Mouse (Mus musculus) forebrain, embryonic 11.5 days (tissue): Measurements from ENCODE around the gene AI837181. TPM values are rescaled to one million over a fixed set of nuclear protein-coding genes. Genes with fewer than 3 reads are reported as not detected.

ENCODE experiments used
- ATAC-seq: fragments of 200-750 bp; cut with Nextera tagmentation; replicated peaks from 2 replicates; pipeline ENCODE4 v1.8.0; 2017; ENCODE audit warnings: moderate TSS enrichment; ENCODE audit not compliant: low FRiP score
- DNase-seq: peaks from one replicate; pipeline ENCODE4 v3.0.0-alpha.2; 2017; ENCODE audit warnings: low spot score
- H3K27ac ChIP-seq: fragments of 300-500 bp; sonication (generic); 2 replicates; pipeline ENCODE4 v1.5.1; 2014; ENCODE audit warnings: low read depth, low read length
- H3K27me3 ChIP-seq: fragments of 300-500 bp; sonication (generic); 2 replicates; pipeline ENCODE4 v1.6.1; 2014; ENCODE audit warnings: mild to moderate bottlenecking, low read length, mixed read lengths; ENCODE audit not compliant: control insufficient read depth, insufficient read depth
- H3K36me3 ChIP-seq: fragments of 300-500 bp; sonication (generic); 2 replicates; pipeline ENCODE4 v1.6.1; 2014; ENCODE audit warnings: mild to moderate bottlenecking, low read length, moderate library complexity, mixed read lengths; ENCODE audit not compliant: control insufficient read depth, insufficient read depth
- H3K4me1 ChIP-seq: fragments of 300-500 bp; sonication (generic); replicated peaks from 2 replicates; pipeline ENCODE4 v1.6.1; 2014; ENCODE audit warnings: low read length, mixed read lengths; ENCODE audit not compliant: control insufficient read depth, insufficient read depth
- H3K4me2 ChIP-seq: fragments of 300-500 bp; sonication (generic); 2 replicates; pipeline ENCODE4 v1.6.1; 2014; ENCODE audit warnings: low read depth, mild to moderate bottlenecking, low read length, moderate library complexity, mixed read lengths; ENCODE audit not compliant: severe bottlenecking
- H3K4me3 ChIP-seq: fragments of 300-500 bp; sonication (generic); 2 replicates; pipeline ENCODE4 v1.5.1; 2014; ENCODE audit warnings: low read depth, low read length
- H3K9ac ChIP-seq: fragments of 300-500 bp; sonication (generic); 2 replicates; pipeline ENCODE4 v1.6.1; 2014; ENCODE audit warnings: low read length
- H3K9me3 ChIP-seq: fragments of 300-500 bp; sonication (generic); 2 replicates; pipeline ENCODE4 v1.6.1; 2016; ENCODE audit warnings: low read length, mixed read lengths; ENCODE audit not compliant: control insufficient read depth
- WGBS: fragments of 180-500 bp; shearing (Covaris S2); extraction: QIAGEN DNeasy Blood & Tissue Kit; methylation state at CpG from one replicate; pipeline ENCODE4 v1.1.7; 2014; 5-methylcytosine and 5-hydroxymethylcytosine counted together
- polyA plus RNA-seq: library from polyadenylated mRNA; unstranded; fragments of >200 nt; fragmentation: Nextera tagmentation; extraction: Ambion mirVana; gene quantifications from 2 replicates; pipeline ENCODE4 v1.2.1, GENCODE M21; 2014

AI837181 gene
- polyA plus RNA-seq, 1 experiment from 2014 or later = 34.6 TPM

GRCm38 (mm10) chr19:5456241-5456921 is 31.4 kb downstream of the AI837181 start:
- DNase-seq (no peak), ATAC-seq (no peak; the same call in 1 of the 2 replicates)
- peak overlapping the region; percentile 79 for H3K9ac ChIP-seq
- no peaks in the 10 kb centered on the region for H3K9me3 ChIP-seq
- peak overlapping the region; percentile 99 for H3K4me2 ChIP-seq
- peaks cover 19% of the 10 kb centered on the region; the same call in 1 of the 2 replicates for H3K4me1 ChIP-seq
- peak overlapping the region; percentile 77 for H3K4me3 ChIP-seq
- H3K36me3 ChIP-seq = no peaks in the 10 kb centered on the region
- H3K27ac ChIP-seq = peak overlapping the region; percentile 74; the same call in 1 of the 2 replicates
- H3K27me3 ChIP-seq = peaks cover 6% of the 10 kb centered on the region; the same call in 1 of the 2 replicates
- WGBS = 4% methylated on average over 26 of the region's 26 CpGs

GRCm38 (mm10) chr19:5456922-5457745 is 32.2 kb downstream of the AI837181 start:
- Histone ChIP-seq H3K27me3 (peaks cover 6% of the 10 kb centered on the region; the same call in 1 of the 2 replicates), H3K36me3 (no peaks in the 10 kb centered on the region), H3K4me1 (peaks cover 21% of the 10 kb centered on the region; the same call in 1 of the 2 replicates), H3K27ac (peak overlapping the region; percentile 74), H3K9ac (peak overlapping the region; percentile 79), H3K4me3 (peak overlapping the region; percentile 77), H3K4me2 (peak overlapping the region; percentile 99), H3K9me3 (no peaks in the 10 kb centered on the region)
- DNase-seq (peak; percentile 96), ATAC-seq (peak; percentile 93)
- under 1% methylated on average over 70 of the region's 70 CpGs for WGBS

GRCm38 (mm10) chr19:5457746-5458442 is 33.0 kb downstream of the AI837181 start, which contains the start of gene Ccdc85b:
Gene Ccdc85b, minus strand, starts transcription at chr19:5457894.
- ATAC-seq (peak; percentile 11; the same call in 1 of the 2 replicates), DNase-seq (no peak)
- Histone ChIP-seq H3K36me3 (no peaks in the 10 kb centered on the region), H3K27me3 (peaks cover 6% of the 10 kb centered on the region; the same call in 1 of the 2 replicates), H3K4me2 (peak within 1 kb of the TSS; percentile 99), H3K4me3 (peak within 1 kb of the TSS; percentile 77), H3K27ac (peak within 1 kb of the TSS; percentile 74), H3K9me3 (no peaks in the 10 kb centered on the region), H3K9ac (peak within 1 kb of the TSS; percentile 79), H3K4me1 (peaks cover 21% of the 10 kb centered on the region; the same call in 1 of the 2 replicates)
- WGBS = 18% methylated on average over 14 of the region's 14 CpGs

- Histone ChIP-seq H3K36me3 (no peaks in the 10 kb centered on the region), H3K4me3 (no peak overlapping the region), H3K4me1 (peaks cover 23% of the 10 kb centered on the region; the same call in 1 of the 2 replicates), H3K9ac (no peak overlapping the region), H3K4me2 (no peak overlapping the region), H3K9me3 (no peaks in the 10 kb centered on the region), H3K27ac (no peak overlapping the region), H3K27me3 (peaks cover 6% of the 10 kb centered on the region; the same call in 1 of the 2 replicates)
- WGBS = 68% methylated on average over 7 of the region's 7 CpGs
- ATAC-seq (no peak), DNase-seq (no peak)
These were observed 34.1 kb downstream of the AI837181 start for GRCm38 (mm10) chr19:5459019-5459418.

DNA sequence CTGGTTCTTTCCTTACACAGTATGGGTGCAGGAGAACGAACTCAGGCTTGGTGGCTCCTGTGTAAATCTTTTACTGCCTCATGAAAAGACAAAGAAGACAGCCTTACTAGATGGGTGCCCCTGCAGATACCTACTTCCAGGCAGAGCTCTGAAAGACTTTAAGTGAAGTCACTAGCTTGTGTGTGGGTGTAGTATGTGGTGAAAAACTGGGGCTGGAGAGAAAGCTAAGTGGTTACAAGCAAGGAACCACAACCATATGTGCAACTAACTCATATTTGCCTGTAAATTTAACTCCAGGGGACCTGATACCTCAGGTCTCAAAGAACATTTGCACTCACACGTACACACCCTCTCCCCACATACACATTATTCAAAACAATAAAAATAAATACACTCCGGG is 35.0 kb downstream of the AI837181 start:
- H3K36me3 ChIP-seq = no peaks in the 10 kb centered on the region; the same call in 1 of the 2 replicates
- H3K9me3 ChIP-seq = no peaks in the 10 kb centered on the region
- no peak for DNase-seq
- H3K4me1 ChIP-seq = peaks cover 25% of the 10 kb centered on the region; the same call in 1 of the 2 replicates
- peak overlapping the region; percentile 88 for H3K4me2 ChIP-seq
- H3K4me3 ChIP-seq = peak overlapping the region; percentile 80
- H3K27me3 ChIP-seq = peaks cover 6% of the 10 kb centered on the region; the same call in 1 of the 2 replicates
- ATAC-seq = no peak
- peak overlapping the region; percentile 81 for H3K9ac ChIP-seq
- 27% methylated on average over 3 of the region's 3 CpGs for WGBS
- no peak overlapping the region for H3K27ac ChIP-seq

DNA sequence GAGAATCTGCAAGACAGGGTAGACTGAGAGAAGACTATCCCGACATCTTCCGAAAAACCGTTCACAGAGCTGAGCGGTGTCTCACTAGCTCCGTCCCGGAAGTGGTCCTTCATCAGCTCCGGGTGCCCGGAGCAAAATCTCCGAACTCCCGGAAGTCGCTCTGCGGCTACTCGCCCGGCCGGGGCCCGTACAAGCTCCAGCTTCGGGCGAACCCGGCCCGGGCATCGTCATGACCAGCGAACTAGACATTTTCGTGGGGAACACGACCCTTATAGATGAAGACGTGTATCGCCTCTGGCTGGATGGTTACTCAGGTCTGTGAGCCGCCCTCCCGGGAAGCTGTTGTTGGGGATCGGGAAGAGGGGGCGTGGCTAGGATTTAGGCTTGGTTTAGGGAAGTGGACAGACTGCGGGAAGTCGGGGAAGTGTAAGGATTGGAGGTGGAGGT is 35.5 kb downstream of the AI837181 start, which contains the start of gene Fibp:
TSS of gene Fibp (plus strand) at position 151 of the 447 bp plus-strand sequence.
- WGBS = under 1% methylated on average over 32 of the region's 32 CpGs
- Histone ChIP-seq H3K4me1 (peaks cover 23% of the 10 kb centered on the region; the same call in 1 of the 2 replicates), H3K9me3 (no peaks in the 10 kb centered on the region), H3K4me2 (peak within 1 kb of the TSS; percentile 88), H3K27ac (peak within 1 kb of the TSS; percentile 55; the same call in 1 of the 2 replicates), H3K4me3 (peak within 1 kb of the TSS; percentile 80), H3K9ac (peak within 1 kb of the TSS; percentile 81), H3K36me3 (no peaks in the 10 kb centered on the region; the same call in 1 of the 2 replicates), H3K27me3 (peaks cover 6% of the 10 kb centered on the region; the same call in 1 of the 2 replicates)
- DNase-seq (peak; percentile 90), ATAC-seq (peak; percentile 52)

- 89% methylated on average over 6 of the region's 6 CpGs for WGBS
- DNase-seq (no peak), ATAC-seq (no peak)
- H3K27ac ChIP-seq = no peak overlapping the region
- peaks cover 6% of the 10 kb centered on the region; the same call in 1 of the 2 replicates for H3K27me3 ChIP-seq
- peak overlapping the region; percentile 80; the same call in 1 of the 2 replicates for H3K4me3 ChIP-seq
- H3K4me1 ChIP-seq = peaks cover 16% of the 10 kb centered on the region; the same call in 1 of the 2 replicates
- peaks cover 2% of the 10 kb centered on the region; the same call in 1 of the 2 replicates for H3K36me3 ChIP-seq
- H3K4me2 ChIP-seq = peak overlapping the region; percentile 88; the same call in 1 of the 2 replicates
- H3K9ac ChIP-seq = no peak overlapping the region
- H3K9me3 ChIP-seq = no peaks in the 10 kb centered on the region
These were observed 36.5 kb downstream of the AI837181 start for GRCm38 (mm10) chr19:5461411-5461810.
